Mouse (Mus musculus) adrenal gland, postnatal 0 days (tissue): Measurements from ENCODE around the gene Akap10. TPM values are rescaled to one million over a fixed set of nuclear protein-coding genes. Genes with fewer than 3 reads are reported as not detected.

Experiments used
- polyA plus RNA-seq: library from polyadenylated mRNA; unstranded; fragments of >200 nt; fragmentation: Nextera tagmentation; extraction: Ambion mirVana; gene quantifications from 2 replicates; pipeline ENCODE4 v1.2.1, GENCODE M21; 2015

Gene Akap10
- polyA plus RNA-seq = 8.1 and 12.1 TPM in 2 replicates

DNA sequence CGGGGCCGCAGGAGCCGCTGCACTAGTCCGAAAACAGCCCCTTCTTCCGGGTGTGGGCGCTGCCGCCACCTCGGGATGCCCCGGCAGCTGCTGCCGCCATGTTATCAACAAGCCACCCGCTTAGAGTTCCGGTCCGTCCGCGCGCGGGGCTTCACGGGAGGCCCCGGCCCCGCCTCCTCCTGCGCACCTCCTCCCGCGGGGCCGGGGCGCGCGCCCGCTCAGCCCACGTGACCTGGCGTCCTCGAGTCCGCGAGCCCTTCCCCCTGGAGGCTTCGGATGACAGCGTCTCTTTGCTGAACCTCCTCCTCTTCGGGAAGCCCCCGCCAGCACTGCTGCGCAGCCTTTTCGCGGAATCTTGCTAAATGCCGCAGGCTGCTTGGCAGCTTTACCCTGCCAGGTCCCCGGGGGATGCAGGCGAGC is at the start of gene Akap10:
TSS of gene Akap10 (minus strand) at position 155 of the 420 bp plus-strand sequence.

DNA sequence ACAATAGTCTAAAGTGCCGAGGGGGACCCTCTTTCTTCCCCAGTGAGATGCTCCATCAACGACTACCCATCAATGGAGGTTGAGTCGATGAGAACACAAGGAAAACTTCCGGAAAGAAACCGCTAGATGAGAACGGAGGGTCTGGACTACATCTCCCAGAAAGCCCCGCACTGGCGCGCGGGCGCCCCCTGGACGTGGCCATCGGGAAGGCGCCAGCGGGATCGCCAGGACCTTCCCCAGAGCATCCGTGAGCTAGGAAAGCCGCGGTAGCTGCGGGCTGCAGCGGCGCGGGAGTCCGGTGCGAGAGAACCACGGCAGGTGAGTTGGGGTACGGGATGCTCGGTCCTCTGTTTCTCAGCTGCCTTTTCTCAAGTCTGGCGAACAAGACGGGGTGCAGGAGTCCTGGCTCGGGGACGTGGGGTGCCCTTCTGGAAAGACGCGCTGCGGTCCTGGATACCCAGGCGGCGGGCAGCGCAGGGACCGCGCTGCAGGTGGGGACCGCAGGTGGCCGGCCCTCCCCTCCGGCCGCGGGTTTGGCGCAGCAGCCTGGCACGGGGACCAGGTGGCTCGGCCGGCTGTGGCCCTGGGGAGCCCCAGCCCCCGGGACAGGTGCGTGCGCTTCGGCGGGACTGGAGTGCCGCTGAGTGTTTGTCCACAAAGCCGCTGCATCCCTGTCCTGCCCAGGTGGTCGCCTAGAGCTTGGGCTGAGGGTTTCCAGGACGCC is 26.7 kb upstream of the Akap10 start, which contains the start of gene Specc1:
TSS of gene Specc1 (plus strand) at position 192 of the 724 bp plus-strand sequence.

DNA sequence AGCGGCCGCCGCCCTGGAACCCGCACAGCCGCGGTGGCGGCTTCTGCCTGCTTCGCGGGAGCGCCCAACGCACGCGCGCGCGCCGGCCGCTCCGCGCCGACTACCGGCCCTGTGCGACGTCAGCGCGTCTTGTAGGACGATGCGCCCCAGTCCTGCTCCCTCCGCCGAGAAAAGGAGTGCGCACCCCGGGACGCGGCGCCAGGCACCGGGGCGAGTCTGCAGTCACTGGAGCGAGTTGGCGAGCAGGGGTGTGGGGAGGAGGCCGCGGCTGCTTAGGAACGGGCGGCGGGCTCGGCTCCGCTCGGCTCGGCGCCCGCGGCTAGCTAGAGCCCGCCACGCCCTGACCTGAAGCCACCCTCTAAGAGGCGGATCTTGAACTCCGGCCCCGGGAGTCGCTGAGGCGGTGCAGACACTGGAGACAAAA is 75.1 kb downstream of the Akap10 start, which contains the start of gene Ulk2:
TSS of gene Ulk2 (minus strand) at position 86 of the 424 bp plus-strand sequence.

Other genes with a start within 250 kb of the Akap10 start
- 1.3 and 2.0 TPM in 2 replicates for gene Fam83g, start 246.2 kb downstream of the Akap10 start, polyA plus RNA-seq
- 0.08 and 0.17 TPM in 2 replicates for gene Slc5a10, start 209.4 kb downstream of the Akap10 start, polyA plus RNA-seq
- gene Prpsap2, start 168.2 kb downstream of the Akap10 start, polyA plus RNA-seq = 35.7 and 37.1 TPM in 2 replicates
- 10.7 and 12.6 TPM in 2 replicates for gene Ulk2, start 75.2 kb downstream of the Akap10 start, polyA plus RNA-seq
- 4.1 and 6.7 TPM in 2 replicates for gene Specc1, start 26.5 kb upstream of the Akap10 start, polyA plus RNA-seq